Mouse (Mus musculus) embryonic facial prominence, embryonic 11.5 days (tissue): Measurements from ENCODE around the gene Cux2. TPM values are rescaled to one million over a fixed set of nuclear protein-coding genes. Genes with fewer than 3 reads are reported as not detected.

Experiments
- ATAC-seq: fragments of 200-750 bp; cut with Nextera tagmentation; replicated peaks from 2 replicates; pipeline ENCODE4 v1.8.0; 2017; ENCODE audit warnings: low read depth; ENCODE audit not compliant: insufficient number of reproducible peaks, low FRiP score, low TSS enrichment
- DNase-seq: peaks from one replicate; pipeline ENCODE4 v3.0.0-alpha.2; 2015; ENCODE audit warnings: low spot score
- H3K27ac ChIP-seq: fragments of 300-500 bp; sonication (generic); replicated peaks from 2 replicates; pipeline ENCODE4 v1.5.1; 2014; ENCODE audit warnings: mild to moderate bottlenecking, low read depth, low read length, control low read depth
- H3K27me3 ChIP-seq: fragments of 300-500 bp; sonication (generic); 2 replicates; pipeline ENCODE4 v1.6.1; 2014; ENCODE audit warnings: mild to moderate bottlenecking, low read length, moderate library complexity, mixed read lengths; ENCODE audit not compliant: control insufficient read depth, insufficient read depth
- H3K36me3 ChIP-seq: fragments of 300-500 bp; sonication (generic); replicated peaks from 2 replicates; pipeline ENCODE4 v1.6.1; 2014; ENCODE audit warnings: low read depth, mild to moderate bottlenecking, low read length, moderate library complexity, mixed read lengths; ENCODE audit not compliant: control insufficient read depth, insufficient read depth
- H3K4me1 ChIP-seq: fragments of 300-500 bp; sonication (generic); 2 replicates; pipeline ENCODE4 v1.6.1; 2014; ENCODE audit warnings: low read length, mixed read lengths; ENCODE audit not compliant: control insufficient read depth, insufficient read depth
- H3K4me2 ChIP-seq: fragments of 300-500 bp; sonication (generic); 2 replicates; pipeline ENCODE4 v1.6.1; 2014; ENCODE audit warnings: low read depth, mild to moderate bottlenecking, control low read depth, low read length, moderate library complexity
- H3K4me3 ChIP-seq: fragments of 300-500 bp; sonication (generic); 2 replicates; pipeline ENCODE4 v1.5.1; 2014; ENCODE audit warnings: low read depth, low read length, control low read depth
- H3K9ac ChIP-seq: fragments of 300-500 bp; sonication (generic); replicated peaks from 2 replicates; pipeline ENCODE4 v1.6.1; 2014; ENCODE audit warnings: mild to moderate bottlenecking, control low read depth, low read length
- H3K9me3 ChIP-seq: fragments of 300-500 bp; sonication (generic); replicated peaks from 2 replicates; pipeline ENCODE4 v1.6.1; 2016; ENCODE audit warnings: mild to moderate bottlenecking, low read length, inconsistent platforms, mixed read lengths; ENCODE audit not compliant: control insufficient read depth
- WGBS: fragments of 180-500 bp; shearing (Covaris S2); extraction: QIAGEN DNeasy Blood & Tissue Kit; methylation state at CpG from one replicate; pipeline ENCODE4 v1.1.7; 2014; 5-methylcytosine and 5-hydroxymethylcytosine counted together
- polyA plus RNA-seq: library from polyadenylated mRNA; unstranded; fragments of >200 nt; fragmentation: Nextera tagmentation; extraction: Ambion mirVana; gene quantifications from 2 replicates; pipeline ENCODE4 v1.2.1, GENCODE M21; 2014

Gene Cux2
- polyA plus RNA-seq, 1 experiment from 2014 or later: 4.5 TPM

- peak; percentile 33 for DNase-seq
- H3K4me2 ChIP-seq: no peak overlapping the region
- no peaks in the 10 kb centered on the region for H3K36me3 ChIP-seq
- no peak overlapping the region for H3K27ac ChIP-seq
- H3K9me3 ChIP-seq: no peaks in the 10 kb centered on the region
- H3K4me1 ChIP-seq: no peaks in the 10 kb centered on the region; the same call in 1 of the 2 replicates
- no peak overlapping the region for H3K4me3 ChIP-seq
- 45% methylated on average over 23 of the region's 23 CpGs for WGBS
- ATAC-seq: no peak
- no peak overlapping the region for H3K9ac ChIP-seq
- H3K27me3 ChIP-seq: no peaks in the 10 kb centered on the region
Observed at GRCm38 (mm10) chr5:121902809-121903745, 146.8 kb downstream of the Cux2 start.

GRCm38 (mm10) chr5:121895117-121895756, 154.7 kb downstream of the Cux2 start:
- Histone ChIP-seq H3K4me2 (no peak overlapping the region), H3K27ac (no peak overlapping the region), H3K4me1 (no peaks in the 10 kb centered on the region), H3K9me3 (no peaks in the 10 kb centered on the region), H3K4me3 (no peak overlapping the region), H3K9ac (no peak overlapping the region), H3K36me3 (no peaks in the 10 kb centered on the region), H3K27me3 (no peaks in the 10 kb centered on the region)
- DNase-seq (no peak), ATAC-seq (no peak)
- 76% methylated on average over 24 of the region's 24 CpGs for WGBS

DNA sequence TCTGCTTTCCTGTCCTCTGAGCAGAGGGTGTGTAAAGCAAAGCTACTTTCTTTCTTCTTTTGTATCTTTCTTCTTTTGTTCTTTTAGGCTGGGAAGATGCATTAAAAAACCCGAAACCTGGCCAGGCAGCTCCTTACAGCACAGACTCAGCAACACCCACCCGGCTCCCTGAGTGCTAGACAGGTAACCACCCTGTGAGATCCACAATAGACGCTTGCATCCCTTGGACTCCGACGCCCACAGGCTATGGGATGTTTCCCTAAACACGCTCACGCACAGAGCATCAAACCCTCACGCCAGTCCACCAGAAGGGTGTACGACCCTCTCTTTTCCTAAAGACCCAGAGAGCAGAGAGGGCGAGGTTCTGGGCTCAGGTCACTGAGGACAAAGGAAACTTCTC, 155.3 kb downstream of the Cux2 start:
- H3K9me3 ChIP-seq: no peaks in the 10 kb centered on the region
- ATAC-seq (no peak), DNase-seq (no peak)
- H3K36me3 ChIP-seq: no peaks in the 10 kb centered on the region
- H3K9ac ChIP-seq: no peak overlapping the region
- no peak overlapping the region for H3K27ac ChIP-seq
- H3K4me2 ChIP-seq: no peak overlapping the region
- H3K27me3 ChIP-seq: no peaks in the 10 kb centered on the region
- no peaks in the 10 kb centered on the region for H3K4me1 ChIP-seq
- 56% methylated on average over 10 of the region's 10 CpGs for WGBS
- H3K4me3 ChIP-seq: no peak overlapping the region

GRCm38 (mm10) chr5:121893581-121893980, 156.3 kb downstream of the Cux2 start:
- Histone ChIP-seq H3K9me3 (no peaks in the 10 kb centered on the region), H3K27ac (no peak overlapping the region), H3K4me2 (no peak overlapping the region), H3K9ac (no peak overlapping the region), H3K27me3 (no peaks in the 10 kb centered on the region), H3K4me3 (no peak overlapping the region), H3K36me3 (no peaks in the 10 kb centered on the region), H3K4me1 (no peaks in the 10 kb centered on the region)
- no peak for ATAC-seq
- DNase-seq: peak; percentile 64
- 34% methylated on average over 3 of the region's 3 CpGs for WGBS

GRCm38 (mm10) chr5:121892281-121892680, 157.6 kb downstream of the Cux2 start:
- H3K4me1 ChIP-seq: no peaks in the 10 kb centered on the region
- H3K27ac ChIP-seq: no peak overlapping the region
- H3K4me2 ChIP-seq: no peak overlapping the region
- no peak overlapping the region for H3K4me3 ChIP-seq
- no peak overlapping the region for H3K9ac ChIP-seq
- no peak for DNase-seq
- ATAC-seq: no peak
- 81% methylated on average over 14 of the region's 14 CpGs for WGBS
- H3K36me3 ChIP-seq: no peaks in the 10 kb centered on the region
- H3K27me3 ChIP-seq: no peaks in the 10 kb centered on the region
- H3K9me3 ChIP-seq: no peaks in the 10 kb centered on the region

- Histone ChIP-seq H3K27ac (no peak overlapping the region), H3K27me3 (no peaks in the 10 kb centered on the region), H3K4me2 (no peak overlapping the region), H3K9ac (no peak overlapping the region), H3K4me3 (no peak overlapping the region), H3K4me1 (no peaks in the 10 kb centered on the region), H3K9me3 (no peaks in the 10 kb centered on the region), H3K36me3 (no peaks in the 10 kb centered on the region)
- 90% methylated on average over 7 of the region's 7 CpGs for WGBS
- ATAC-seq (no peak), DNase-seq (no peak)
Observed at GRCm38 (mm10) chr5:121890925-121891324, 159.0 kb downstream of the Cux2 start.

GRCm38 (mm10) chr5:121889819-121890362, 160.0 kb downstream of the Cux2 start:
- H3K9ac ChIP-seq: no peak overlapping the region
- H3K27me3 ChIP-seq: no peaks in the 10 kb centered on the region
- WGBS: 36% methylated on average over 9 of the region's 9 CpGs
- no peak overlapping the region for H3K27ac ChIP-seq
- H3K36me3 ChIP-seq: no peaks in the 10 kb centered on the region
- DNase-seq (no peak), ATAC-seq (no peak)
- H3K4me2 ChIP-seq: no peak overlapping the region
- H3K4me3 ChIP-seq: no peak overlapping the region
- no peaks in the 10 kb centered on the region for H3K4me1 ChIP-seq
- H3K9me3 ChIP-seq: no peaks in the 10 kb centered on the region

DNA sequence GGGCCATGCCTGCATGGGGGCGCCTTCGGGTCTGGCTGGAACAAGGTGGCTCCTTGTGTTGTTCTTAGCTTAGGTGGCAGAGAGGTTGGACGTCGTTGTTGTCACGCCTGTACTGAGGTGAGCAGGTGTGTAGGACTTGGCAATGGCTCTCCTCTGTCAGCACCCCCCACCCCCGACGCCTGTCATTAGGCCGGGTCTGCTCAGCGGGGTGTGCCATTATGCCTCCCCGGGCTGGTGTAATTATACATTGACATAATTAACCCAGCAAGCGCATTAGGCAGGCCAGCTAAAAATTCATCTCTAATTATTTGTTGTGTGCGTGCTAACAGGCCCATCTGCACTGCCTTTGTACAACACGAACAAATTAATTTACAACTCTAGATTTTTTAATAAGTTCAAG, 160.5 kb downstream of the Cux2 start:
- no peaks in the 10 kb centered on the region for H3K4me1 ChIP-seq
- no peak overlapping the region for H3K9ac ChIP-seq
- H3K36me3 ChIP-seq: no peaks in the 10 kb centered on the region
- no peaks in the 10 kb centered on the region for H3K9me3 ChIP-seq
- DNase-seq (no peak), ATAC-seq (no peak)
- 30% methylated on average over 13 of the region's 13 CpGs for WGBS
- H3K27ac ChIP-seq: no peak overlapping the region
- H3K4me3 ChIP-seq: no peak overlapping the region
- H3K4me2 ChIP-seq: no peak overlapping the region
- no peaks in the 10 kb centered on the region for H3K27me3 ChIP-seq
